Mouse (Mus musculus) heart, postnatal 10 days (tissue): ENCODE measurements around the gene Abracl. TPM values are rescaled to one million over a fixed set of nuclear protein-coding genes. Genes with fewer than 3 reads are reported as not detected.
A peak's percentile ranks its signal among the peaks of the same experiment; 100 is the strongest.

ENCODE experiments used
- DNase-seq, 2 experiments: peaks; one replicate each; pipeline ENCODE4 v3.0.0; 2021
- intact Hi-C: fragments of 180-260 bp; cut with DNase I; formaldehyde crosslinking; loops from one replicate; pipeline ENCODE4 v1.15.1; 2025
- total RNA-seq, 2 experiments: library from RNA; stranded (reverse); gene quantifications; 2 replicates each; pipeline ENCODE4 v1.2.3; 2021

Gene Abracl
- total RNA-seq, 2 experiments from 2014 or later = 87.8 to 96.2 TPM

- intact Hi-C loops = no loop called here
- DNase-seq = no peak
Observed at GRCm38 (mm10) chr10:18034408-18034807, 11.3 kb upstream of the Abracl start.

- intact Hi-C loops = no loop called here
- peak; percentile 92 to 93 for DNase-seq
Observed at GRCm38 (mm10) chr10:18022312-18022711, 776 bp downstream of the Abracl start.

- DNase-seq = no peak
- intact Hi-C loops = no loop called here
Observed at GRCm38 (mm10) chr10:18021576-18022311, 1.3 kb downstream of the Abracl start.

- DNase-seq = no peak
Observed at GRCm38 (mm10) chr10:18020846-18021245, 2.2 kb downstream of the Abracl start.

GRCm38 (mm10) chr10:18020443-18020842 is 2.6 kb downstream of the Abracl start:
- DNase-seq = no peak
- intact Hi-C loops = no loop called here

More at GRCm38 (mm10) chr10:18020846-18021245, 2.2 kb downstream of the Abracl start:
- intact Hi-C loops = no loop called here

- DNase-seq = no peak
- intact Hi-C loops = no loop called here
Observed at GRCm38 (mm10) chr10:18011761-18012160, 11.3 kb downstream of the Abracl start.

GRCm38 (mm10) chr10:18009744-18010143 is 13.3 kb downstream of the Abracl start:
- intact Hi-C loops = loop anchor here (5.0 kb wide), 1 partner anchor 57 kb away; no protein-coding TSS in a partner anchor

GRCm38 (mm10) chr10:18008118-18008517 is 15.0 kb downstream of the Abracl start:
- no peak for DNase-seq
- intact Hi-C loops = loop anchor here (5.0 kb wide), 1 partner anchor 56 kb away; no protein-coding TSS in a partner anchor

More at GRCm38 (mm10) chr10:18009744-18010143, 13.3 kb downstream of the Abracl start:
- DNase-seq = no peak

- DNase-seq = no peak
- intact Hi-C loops = loop anchor here (5.0 kb wide), 1 partner anchor 55 kb away; no protein-coding TSS in a partner anchor
Observed at GRCm38 (mm10) chr10:18007243-18007642, 15.8 kb downstream of the Abracl start.

- intact Hi-C loops = loop anchor here (5.0 kb wide), 1 partner anchor 54 kb away; no protein-coding TSS in a partner anchor
- DNase-seq = peak; percentile 59 to 65
Observed at GRCm38 (mm10) chr10:18006756-18007155, 16.3 kb downstream of the Abracl start.

- DNase-seq = no peak
- intact Hi-C loops = loop anchor here (5.0 kb wide), 1 partner anchor 53 kb away; no protein-coding TSS in a partner anchor
Observed at GRCm38 (mm10) chr10:18005136-18005955, 17.7 kb downstream of the Abracl start.

GRCm38 (mm10) chr10:18003966-18004637 is 19.0 kb downstream of the Abracl start:
- no peak for DNase-seq
- intact Hi-C loops = no loop called here

- intact Hi-C loops = no loop called here
- DNase-seq = no peak
Observed at GRCm38 (mm10) chr10:17990576-17990975, 32.5 kb downstream of the Abracl start.

GRCm38 (mm10) chr10:17989136-17989535 is 34.0 kb downstream of the Abracl start:
- DNase-seq = no peak
- intact Hi-C loops = no loop called here

GRCm38 (mm10) chr10:17987823-17988423 is 35.2 kb downstream of the Abracl start:
- DNase-seq = no peak
- intact Hi-C loops = no loop called here

- peak; percentile 85 to 86 for DNase-seq
- intact Hi-C loops = no loop called here
Observed at GRCm38 (mm10) chr10:17983313-17983712, 39.8 kb downstream of the Abracl start.

- intact Hi-C loops = no loop called here
- DNase-seq = no peak
Observed at GRCm38 (mm10) chr10:17966090-17966489, 57.0 kb downstream of the Abracl start.
